Mouse (Mus musculus) megakaryocyte, embryonic 14.5 days (primary cell): ENCODE results near the gene Usf1. TPM values are rescaled to one million over a fixed set of nuclear protein-coding genes. Genes with fewer than 3 reads are reported as not detected.
A peak's percentile ranks its signal among the peaks of the same experiment; 100 is the strongest.

Source experiments
- H3K27me3 ChIP-seq: replicated peaks from 2 replicates; pipeline ENCODE3; 2012; ENCODE audit warnings: inconsistent platforms
- H3K36me3 ChIP-seq: replicated peaks from 2 replicates; pipeline ENCODE3; 2012; ENCODE audit warnings: low read length, inconsistent platforms, mixed read lengths
- H3K4me1 ChIP-seq: 2 replicates; pipeline ENCODE4 v1.6.1; 2012; ENCODE audit warnings: inconsistent platforms
- H3K4me3 ChIP-seq: replicated peaks from 2 replicates; pipeline ENCODE3; 2012; ENCODE audit warnings: moderate library complexity, mild to moderate bottlenecking, inconsistent platforms
- H3K9me3 ChIP-seq: 2 replicates; pipeline ENCODE4 v1.6.1; 2012; ENCODE audit warnings: inconsistent platforms
- FLI1 ChIP-seq: IDR thresholded peaks from 2 replicates; pipeline ENCODE4 v1.6.1; 2012; ENCODE audit warnings: low read length, inconsistent platforms, mixed read lengths
- GATA1 ChIP-seq: IDR thresholded peaks from 3 replicates; pipeline ENCODE4 v1.6.1; 2012; ENCODE audit warnings: mixed read lengths, low read length, inconsistent platforms, borderline replicate concordance
- polyA plus RNA-seq: library from polyadenylated mRNA; stranded (reverse); fragments of >175 nt; gene quantifications from 2 replicates; pipeline ENCODE4 v1.2.3, GENCODE M21; 2012; ENCODE audit warnings: low replicate concordance; ENCODE audit not compliant: insufficient read depth

Gene Usf1
- polyA plus RNA-seq, 1 experiment: 37.8 TPM

GRCm38 (mm10) chr1:171384361-171384760, 26.8 kb upstream of the Usf1 start:
- TF ChIP-seq GATA1 (no peak), FLI1 (no peak)
- Histone ChIP-seq H3K36me3 (no peaks in the 10 kb centered on the region), H3K4me3 (no peak overlapping the region), H3K9me3 (no peaks in the 10 kb centered on the region), H3K27me3 (peaks cover 34% of the 10 kb centered on the region), H3K4me1 (peaks cover 72% of the 10 kb centered on the region)

GRCm38 (mm10) chr1:171385171-171385570, 25.9 kb upstream of the Usf1 start:
- H3K36me3 ChIP-seq: no peaks in the 10 kb centered on the region
- H3K9me3 ChIP-seq: no peaks in the 10 kb centered on the region
- H3K4me1 ChIP-seq: peaks cover 72% of the 10 kb centered on the region
- H3K27me3 ChIP-seq: peaks cover 32% of the 10 kb centered on the region
- TF ChIP-seq FLI1: no peak
- TF ChIP-seq GATA1: no peak
- H3K4me3 ChIP-seq: peak overlapping the region; percentile 7

- no peaks in the 10 kb centered on the region for H3K9me3 ChIP-seq
- H3K27me3 ChIP-seq: peaks cover 28% of the 10 kb centered on the region
- no peak overlapping the region for H3K4me3 ChIP-seq
- H3K4me1 ChIP-seq: peaks cover 77% of the 10 kb centered on the region
- H3K36me3 ChIP-seq: no peaks in the 10 kb centered on the region
- TF ChIP-seq GATA1 (no peak), FLI1 (no peak)
Observed at GRCm38 (mm10) chr1:171387099-171387498, 24.0 kb upstream of the Usf1 start.

- Histone ChIP-seq H3K4me1 (peaks cover 75% of the 10 kb centered on the region), H3K36me3 (peaks cover 11% of the 10 kb centered on the region), H3K4me3 (peak within 1 kb of the TSS; percentile 92), H3K27me3 (peaks cover 19% of the 10 kb centered on the region), H3K9me3 (no peaks in the 10 kb centered on the region)
- TF ChIP-seq FLI1 (0 out of 2 replicates have a peak, but pooled peaks have one; percentile 26), GATA1 (no peak)
Observed at GRCm38 (mm10) chr1:171388376-171389102, 22.6 kb upstream of the Usf1 start, which contains the start of gene Arhgap30. Gene Arhgap30, plus strand, starts transcription at chr1:171388954.

GRCm38 (mm10) chr1:171390101-171390500, 21.0 kb upstream of the Usf1 start:
- no peak for TF ChIP-seq FLI1
- TF ChIP-seq GATA1: no peak
- Histone ChIP-seq H3K9me3 (no peaks in the 10 kb centered on the region), H3K4me3 (peak overlapping the region; percentile 92), H3K36me3 (peaks cover 24% of the 10 kb centered on the region), H3K27me3 (peaks cover 8% of the 10 kb centered on the region), H3K4me1 (peaks cover 60% of the 10 kb centered on the region)

- H3K4me1 ChIP-seq: peaks cover 11% of the 10 kb centered on the region
- no peaks in the 10 kb centered on the region for H3K27me3 ChIP-seq
- TF ChIP-seq FLI1 (no peak), GATA1 (no peak)
- H3K9me3 ChIP-seq: no peaks in the 10 kb centered on the region
- H3K36me3 ChIP-seq: peaks cover 77% of the 10 kb centered on the region
- H3K4me3 ChIP-seq: no peak overlapping the region
Observed at GRCm38 (mm10) chr1:171401821-171402220, 9.3 kb upstream of the Usf1 start.

GRCm38 (mm10) chr1:171402991-171403390, 8.1 kb upstream of the Usf1 start:
- no peaks in the 10 kb centered on the region for H3K27me3 ChIP-seq
- H3K4me3 ChIP-seq: no peak overlapping the region
- H3K9me3 ChIP-seq: no peaks in the 10 kb centered on the region
- TF ChIP-seq FLI1 (no peak), GATA1 (no peak)
- peaks cover 10% of the 10 kb centered on the region for H3K4me1 ChIP-seq
- H3K36me3 ChIP-seq: peaks cover 82% of the 10 kb centered on the region

- Histone ChIP-seq H3K4me1 (peaks cover 7% of the 10 kb centered on the region), H3K4me3 (no peak overlapping the region), H3K9me3 (no peaks in the 10 kb centered on the region), H3K36me3 (peaks cover 58% of the 10 kb centered on the region), H3K27me3 (peaks cover 2% of the 10 kb centered on the region)
- TF ChIP-seq GATA1 (no peak), FLI1 (no peak)
Observed at GRCm38 (mm10) chr1:171407263-171407662, 3.9 kb upstream of the Usf1 start.

- no peak for TF ChIP-seq FLI1
- TF ChIP-seq GATA1: no peak
- Histone ChIP-seq H3K27me3 (peaks cover 2% of the 10 kb centered on the region), H3K4me3 (no peak overlapping the region), H3K4me1 (peaks cover 29% of the 10 kb centered on the region), H3K9me3 (no peaks in the 10 kb centered on the region), H3K36me3 (peaks cover 46% of the 10 kb centered on the region)
Observed at GRCm38 (mm10) chr1:171410231-171410630, 882 bp upstream of the Usf1 start.

- TF ChIP-seq FLI1: no peak
- no peak for TF ChIP-seq GATA1
- H3K27me3 ChIP-seq: peaks cover 2% of the 10 kb centered on the region
Observed at GRCm38 (mm10) chr1:171411492-171411941, 404 bp downstream of the Usf1 start.

More at GRCm38 (mm10) chr1:171411492-171411941, 404 bp downstream of the Usf1 start:
- no peaks in the 10 kb centered on the region for H3K9me3 ChIP-seq
- peak overlapping the region; percentile 96 for H3K4me3 ChIP-seq
- peaks cover 49% of the 10 kb centered on the region for H3K36me3 ChIP-seq
- H3K4me1 ChIP-seq: peaks cover 29% of the 10 kb centered on the region
